Mouse (Mus musculus) heart, embryonic 11.5 days (tissue): ENCODE measurements around the gene Apex1. TPM values are rescaled to one million over a fixed set of nuclear protein-coding genes. Genes with fewer than 3 reads are reported as not detected.
"Not testable (repeated sequence)": the region's sequence is repeated elsewhere in the genome, so short reads cannot be mapped to it uniquely, and the experiment has no call there.

ENCODE experiments used
- ATAC-seq: fragments of 200-750 bp; cut with Nextera tagmentation; replicated peaks from 2 replicates; pipeline ENCODE4 v1.8.0; 2017; ENCODE audit warnings: moderate library complexity; ENCODE audit not compliant: insufficient number of reproducible peaks, low FRiP score, low TSS enrichment
- H3K27ac ChIP-seq: fragments of 300-500 bp; sonication (generic); 2 replicates; pipeline ENCODE4 v1.5.1; 2014; ENCODE audit warnings: mild to moderate bottlenecking, low read depth, low read length
- H3K27me3 ChIP-seq: fragments of 300-500 bp; sonication (generic); 2 replicates; pipeline ENCODE4 v1.6.1; 2014; ENCODE audit warnings: mild to moderate bottlenecking, low read length, mixed read lengths; ENCODE audit not compliant: control insufficient read depth, insufficient read depth
- H3K36me3 ChIP-seq: fragments of 300-500 bp; sonication (generic); 2 replicates; pipeline ENCODE4 v1.6.1; 2014; ENCODE audit warnings: mild to moderate bottlenecking, low read length, moderate library complexity, mixed read lengths; ENCODE audit not compliant: control insufficient read depth, insufficient read depth
- H3K4me1 ChIP-seq: fragments of 300-500 bp; sonication (generic); 2 replicates; pipeline ENCODE4 v1.6.1; 2014; ENCODE audit warnings: low read length; ENCODE audit not compliant: control insufficient read depth, insufficient read depth
- H3K4me2 ChIP-seq: fragments of 300-500 bp; sonication (generic); 2 replicates; pipeline ENCODE4 v1.6.1; 2014; ENCODE audit warnings: mild to moderate bottlenecking, moderate library complexity
- H3K4me3 ChIP-seq: fragments of 300-500 bp; sonication (generic); 2 replicates; pipeline ENCODE4 v1.5.1; 2014; ENCODE audit warnings: low read depth, low read length
- H3K9ac ChIP-seq: fragments of 300-500 bp; sonication (generic); 2 replicates; pipeline ENCODE4 v1.6.1; 2014; ENCODE audit warnings: mild to moderate bottlenecking, low read depth, low read length, moderate library complexity
- H3K9me3 ChIP-seq: fragments of 300-500 bp; sonication (generic); replicated peaks from 2 replicates; pipeline ENCODE4 v1.6.1; 2016; ENCODE audit warnings: low read length; ENCODE audit not compliant: control insufficient read depth
- WGBS: fragments of 180-500 bp; shearing (Covaris S2); extraction: QIAGEN DNeasy Blood & Tissue Kit; methylation state at CpG from one replicate; pipeline ENCODE4 v1.1.7; 2014; ENCODE audit not compliant: insufficient replicate concordance; 5-methylcytosine and 5-hydroxymethylcytosine counted together
- polyA plus RNA-seq: library from polyadenylated mRNA; unstranded; fragments of >200 nt; fragmentation: Nextera tagmentation; extraction: Ambion mirVana; gene quantifications from 2 replicates; pipeline ENCODE4 v1.2.1, GENCODE M21; 2014

Gene Apex1
- polyA plus RNA-seq, 1 experiment from 2014 or later, result 188 TPM

DNA sequence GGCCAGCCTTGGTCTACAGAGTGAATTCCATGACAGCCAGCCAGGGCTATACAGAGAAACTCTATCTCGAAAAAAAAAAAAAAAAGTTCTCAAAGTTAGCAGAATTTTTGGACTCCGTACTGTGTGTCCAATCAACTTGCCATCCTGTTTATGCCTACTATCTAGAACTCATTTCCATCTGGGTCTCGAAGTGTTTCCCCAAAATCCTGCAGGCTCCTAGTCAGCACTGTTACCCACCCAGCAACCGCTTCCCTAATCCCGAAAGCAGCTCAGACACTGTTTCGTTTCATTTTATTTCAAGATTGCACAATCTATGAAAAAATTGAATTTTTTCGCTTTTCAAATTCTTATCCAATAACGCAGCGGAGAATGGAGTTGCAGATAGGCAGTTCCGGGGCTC lies 30.7 kb downstream of the Apex1 start:
- H3K9ac ChIP-seq, result no peak overlapping the region
- peaks cover 4% of the 10 kb centered on the region; the same call in 1 of the 2 replicates for H3K36me3 ChIP-seq
- no peaks in the 10 kb centered on the region for H3K4me1 ChIP-seq
- H3K9me3 ChIP-seq, result no peaks in the 10 kb centered on the region
- ATAC-seq, result no peak
- H3K4me3 ChIP-seq, result no peak overlapping the region
- H3K27me3 ChIP-seq, result no peaks in the 10 kb centered on the region
- H3K4me2 ChIP-seq, result no peak overlapping the region
- no peak overlapping the region for H3K27ac ChIP-seq
- WGBS, result 81% methylated on average over 10 of the region's 10 CpGs

DNA sequence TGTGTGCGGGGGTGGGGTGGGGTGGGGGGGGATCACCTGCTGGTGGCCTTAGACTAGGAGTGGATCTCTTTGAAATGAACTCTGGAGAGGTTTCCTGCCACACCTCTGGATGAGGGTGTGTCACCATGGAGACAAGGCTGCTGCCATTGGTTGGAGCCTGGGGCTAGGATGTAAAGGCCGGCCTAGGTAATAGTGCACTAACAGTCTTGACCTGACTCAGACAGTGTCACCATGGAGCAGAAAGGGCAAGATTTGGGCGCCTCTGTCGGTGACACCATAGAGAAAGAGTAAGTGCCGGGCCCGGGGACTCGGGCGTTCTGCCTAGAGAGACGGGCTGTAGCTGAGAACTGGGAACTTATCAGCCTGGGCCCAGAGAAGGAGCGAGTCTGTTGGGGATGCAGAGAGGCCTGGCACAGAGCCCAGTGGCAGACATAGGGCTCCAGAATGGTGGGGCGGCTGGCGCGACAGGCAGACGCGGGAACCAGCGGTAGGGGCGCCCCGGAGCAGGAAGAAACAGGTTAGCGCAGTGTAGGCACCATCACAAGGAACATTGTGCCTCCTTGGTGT lies 31.3 kb downstream of the Apex1 start, which contains the start of gene Pnp2:
TSS of gene Pnp2 (plus strand) at position 51 of the 567 bp plus-strand sequence.
- H3K27ac ChIP-seq, H3K27me3 ChIP-seq, H3K36me3 ChIP-seq, H3K4me1 ChIP-seq, H3K9me3 ChIP-seq: not testable (repeated sequence)
- ATAC-seq, result peak; percentile 76
- 7% methylated on average over 19 of the region's 19 CpGs for WGBS
- Histone ChIP-seq H3K4me3 (peak within 1 kb of the TSS; percentile 12; the same call in 1 of the 2 replicates), H3K4me2 (peak within 1 kb of the TSS; percentile 52), H3K9ac (0 out of 2 replicates have a peak within 1 kb of the TSS, but pooled peaks have one; percentile 12)

DNA sequence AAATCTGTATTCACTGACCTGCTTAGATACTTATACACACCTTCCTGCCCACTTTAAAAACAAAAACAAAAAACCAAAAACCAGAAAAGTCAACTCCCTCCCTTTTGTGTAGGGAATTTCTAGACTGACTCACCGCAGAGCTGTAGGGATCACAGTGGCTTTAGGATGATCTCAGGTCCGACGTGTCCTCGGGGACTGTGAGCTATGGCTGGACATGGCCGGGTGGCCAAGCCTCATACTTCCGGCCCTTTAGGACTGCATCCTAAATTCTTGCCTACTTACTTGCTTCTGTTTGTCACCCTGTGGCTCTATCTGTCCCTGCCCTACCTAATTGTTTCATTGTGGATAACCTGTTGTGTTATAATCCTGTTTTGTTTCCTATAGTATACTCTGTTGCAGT lies 32.0 kb downstream of the Apex1 start:
- H3K4me2 ChIP-seq, result peak overlapping the region; percentile 52
- H3K36me3 ChIP-seq, H3K9ac ChIP-seq, H3K4me3 ChIP-seq, ATAC-seq, H3K27me3 ChIP-seq, H3K4me1 ChIP-seq, H3K27ac ChIP-seq, H3K9me3 ChIP-seq: not testable (repeated sequence)
- WGBS, result 76% methylated on average over 6 of the region's 6 CpGs

DNA sequence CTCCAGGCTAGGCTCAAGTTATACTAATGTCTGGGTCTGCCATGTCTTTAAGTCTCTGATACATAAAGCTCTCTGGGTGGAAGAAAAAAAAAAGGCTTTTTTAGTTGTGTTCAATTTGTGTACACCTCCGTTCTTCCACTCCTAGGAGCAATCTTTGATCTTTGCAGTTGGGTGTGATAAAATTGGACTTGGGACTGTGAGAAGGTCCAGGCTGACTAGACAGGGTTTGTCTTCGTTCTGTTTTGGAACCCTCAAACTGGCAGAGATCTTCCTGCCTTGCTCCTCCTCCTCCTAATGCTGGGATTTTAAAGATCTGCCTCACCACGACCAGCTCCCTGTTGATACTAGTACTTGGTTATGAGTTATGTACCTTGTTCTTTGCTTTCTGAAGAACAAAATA lies 32.4 kb downstream of the Apex1 start:
- not testable (repeated sequence) for ATAC-seq, H3K4me1 ChIP-seq, H3K27ac ChIP-seq, H3K27me3 ChIP-seq, H3K36me3 ChIP-seq, H3K9ac ChIP-seq, H3K4me3 ChIP-seq, H3K9me3 ChIP-seq, H3K4me2 ChIP-seq
- 64% methylated on average over 3 of the region's 3 CpGs for WGBS

DNA sequence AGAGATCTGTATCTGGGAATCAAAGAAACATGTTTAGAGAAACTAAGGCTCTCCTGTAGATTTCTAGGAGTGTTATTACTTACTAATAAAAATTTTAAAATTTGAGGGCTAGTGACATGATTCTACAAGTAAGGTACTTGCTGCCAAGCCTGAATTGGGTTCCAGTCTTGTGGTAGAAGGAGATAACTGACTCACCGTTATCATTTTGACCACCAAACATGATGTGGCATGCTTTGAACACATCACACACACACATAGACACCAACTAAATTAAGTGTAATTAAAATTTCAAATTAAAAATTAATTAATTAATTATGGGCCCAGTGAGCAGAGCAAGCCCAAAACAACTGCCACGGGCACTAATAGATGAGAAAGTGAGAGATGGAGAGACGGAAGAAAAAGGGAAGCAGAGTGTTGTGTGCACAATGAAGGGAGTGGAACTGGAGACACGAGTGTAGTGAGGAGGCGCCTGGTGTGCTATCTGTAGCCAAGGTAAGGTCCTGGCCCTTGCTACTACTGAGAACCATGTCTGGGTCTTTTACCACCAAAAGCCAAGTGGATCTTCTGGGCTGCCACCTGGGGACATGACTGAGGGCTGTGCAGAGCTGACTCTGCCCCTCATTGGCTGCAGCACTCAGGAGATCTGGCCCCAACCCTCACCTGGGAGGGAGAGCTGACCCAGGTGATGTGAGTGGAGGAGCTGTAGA lies 33.7 kb downstream of the Apex1 start:
- H3K9ac ChIP-seq, H3K4me1 ChIP-seq, H3K4me2 ChIP-seq, ATAC-seq, H3K4me3 ChIP-seq, H3K36me3 ChIP-seq, H3K27ac ChIP-seq, H3K27me3 ChIP-seq, H3K9me3 ChIP-seq: not testable (repeated sequence)
- 86% methylated on average over 5 of the region's 5 CpGs for WGBS

DNA sequence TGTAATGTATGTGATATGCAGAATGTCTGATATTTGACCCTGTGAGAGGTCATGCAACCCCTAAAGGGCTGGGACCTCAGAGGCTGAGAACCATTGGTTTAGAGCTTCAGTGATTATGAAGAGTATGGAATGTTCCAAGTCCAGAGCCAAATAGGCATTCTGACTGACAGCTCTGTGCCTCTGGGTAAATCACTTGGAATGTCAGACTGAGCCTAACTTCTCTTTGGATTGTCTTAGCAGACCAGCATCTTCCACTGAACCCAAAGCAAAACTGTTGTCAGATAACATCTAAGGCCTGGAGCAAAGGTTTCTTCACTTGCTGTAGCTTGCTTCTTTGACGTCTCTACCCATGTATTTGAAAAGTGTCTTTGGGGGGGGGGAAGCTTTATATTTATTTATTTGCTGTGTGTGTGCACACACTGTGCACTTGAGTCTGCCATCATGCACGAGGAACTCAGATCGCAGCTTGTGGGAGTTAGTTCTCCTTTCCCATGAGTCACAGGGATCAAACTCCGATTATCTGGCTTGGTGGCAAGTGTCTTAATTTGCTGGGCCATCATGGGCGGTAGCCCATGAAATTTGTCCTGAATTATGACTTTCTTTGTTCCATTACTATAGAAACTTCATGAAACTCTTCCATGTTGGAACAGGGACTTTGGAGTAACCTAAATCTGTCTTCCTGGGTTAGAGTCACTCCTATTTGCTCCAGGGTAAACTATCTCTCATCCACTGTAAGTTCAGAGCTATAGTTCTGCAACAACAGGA lies 43.6 kb downstream of the Apex1 start:
- Histone ChIP-seq H3K27me3 (no peaks in the 10 kb centered on the region), H3K4me1 (no peaks in the 10 kb centered on the region), H3K9me3 (no peaks in the 10 kb centered on the region), H3K4me2 (no peak overlapping the region), H3K4me3 (no peak overlapping the region), H3K9ac (no peak overlapping the region), H3K27ac (no peak overlapping the region), H3K36me3 (no peaks in the 10 kb centered on the region)
- no peak for ATAC-seq
- 85% methylated on average over 5 of the region's 5 CpGs for WGBS

DNA sequence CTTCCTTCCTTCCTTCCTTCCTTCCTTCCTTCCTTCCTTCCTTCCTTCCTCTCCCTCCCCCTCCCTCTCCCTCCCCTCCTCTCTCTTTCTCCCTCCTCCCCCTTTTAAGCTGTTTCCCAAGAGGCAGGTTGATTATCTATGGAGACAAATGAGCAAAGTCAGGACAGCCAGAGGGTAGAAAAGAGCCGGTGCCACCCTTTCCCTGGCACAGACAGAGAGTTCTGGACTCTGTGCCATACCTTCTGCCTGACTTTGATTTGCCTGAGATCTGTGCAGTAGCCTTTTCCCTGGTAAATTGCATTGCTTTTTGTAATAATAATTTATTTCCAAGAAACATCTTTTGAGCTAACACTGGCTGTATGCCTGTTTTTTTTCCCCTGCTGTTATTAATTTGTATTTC lies 44.3 kb downstream of the Apex1 start:
- ATAC-seq, result no peak
- no peaks in the 10 kb centered on the region for H3K9me3 ChIP-seq

DNA sequence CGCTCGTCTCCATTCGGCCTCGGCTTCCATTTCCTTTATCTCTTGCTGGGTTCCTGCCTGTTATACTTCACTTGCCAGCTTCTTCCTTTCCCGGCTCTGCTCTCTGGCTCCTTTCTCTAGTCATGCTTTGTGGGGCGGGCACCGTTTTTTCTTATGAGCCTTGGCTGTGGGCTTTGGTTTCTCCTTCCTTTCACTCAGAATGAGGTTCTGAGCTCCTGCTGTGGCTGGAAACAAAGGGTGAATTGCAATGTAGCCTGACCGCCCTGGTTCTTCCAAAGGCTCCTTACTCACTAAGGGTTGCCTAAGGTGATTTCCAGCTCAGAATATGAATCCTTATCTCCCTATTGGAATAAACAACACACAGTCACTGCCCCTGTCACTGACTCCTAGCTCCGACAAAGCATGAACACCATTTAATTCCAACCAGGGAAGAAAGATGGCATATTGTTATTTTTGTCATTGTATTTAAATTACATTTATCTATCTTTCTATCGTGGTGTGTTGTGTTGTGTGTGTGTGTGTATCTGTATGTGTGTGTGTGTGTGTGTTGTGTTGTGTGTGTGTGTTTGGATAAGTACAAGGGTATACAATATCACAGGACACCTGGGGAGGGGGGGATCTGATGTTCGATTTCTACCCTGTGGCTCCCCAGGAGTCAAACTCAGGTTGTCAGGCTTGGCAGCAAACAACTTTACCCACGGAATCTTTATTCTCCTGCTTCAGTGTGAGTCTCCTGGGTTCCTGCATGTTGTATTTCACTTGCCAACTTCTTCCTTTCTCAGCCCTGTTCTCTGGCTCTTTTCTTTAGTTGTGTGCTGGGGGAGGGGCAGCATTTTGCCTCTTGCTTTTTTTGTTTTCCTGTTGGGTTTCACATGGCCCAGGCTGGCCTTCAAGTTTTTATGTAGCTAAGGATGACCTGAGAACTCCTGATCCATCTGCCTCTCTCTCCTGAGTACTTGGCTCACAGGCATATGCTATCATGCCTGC lies 45.1 kb downstream of the Apex1 start:
- no peak overlapping the region for H3K9ac ChIP-seq
- no peak overlapping the region for H3K27ac ChIP-seq
- peak overlapping the region; percentile 21; the same call in 1 of the 2 replicates for H3K4me2 ChIP-seq
- H3K27me3 ChIP-seq, result no peaks in the 10 kb centered on the region
- no peak overlapping the region for H3K4me3 ChIP-seq
- no peaks in the 10 kb centered on the region for H3K4me1 ChIP-seq
- H3K36me3 ChIP-seq, result no peaks in the 10 kb centered on the region
- ATAC-seq, result 0 out of 2 replicates have a peak, but pooled peaks have one; percentile 31
- 23% methylated on average over 12 of the region's 12 CpGs for WGBS
- no peaks in the 10 kb centered on the region for H3K9me3 ChIP-seq

More for the DNA sequence above, 44.3 kb downstream of the Apex1 start:
- no peak overlapping the region for H3K27ac ChIP-seq
- H3K4me3 ChIP-seq, result no peak overlapping the region
- H3K36me3 ChIP-seq, result no peaks in the 10 kb centered on the region
- no peaks in the 10 kb centered on the region for H3K4me1 ChIP-seq
- H3K27me3 ChIP-seq, result no peaks in the 10 kb centered on the region
- 9% methylated on average over 1 of the region's 1 CpGs for WGBS
- no peak overlapping the region for H3K9ac ChIP-seq
- H3K4me2 ChIP-seq, result peak overlapping the region; percentile 21; the same call in 1 of the 2 replicates
